Mouse (Mus musculus) midbrain, embryonic 15.5 days (tissue): ENCODE measurements around the gene Kat8. TPM values are rescaled to one million over a fixed set of nuclear protein-coding genes. Genes with fewer than 3 reads are reported as not detected.
"Not testable (repeated sequence)": the region's sequence is repeated elsewhere in the genome, so short reads cannot be mapped to it uniquely, and the experiment has no call there.

Experiments used
- ATAC-seq: fragments of 200-750 bp; cut with Nextera tagmentation; replicated peaks from 2 replicates; pipeline ENCODE4 v1.8.0; 2017; ENCODE audit warnings: moderate TSS enrichment
- H3K27ac ChIP-seq: fragments of 300-500 bp; sonication (generic); 2 replicates; pipeline ENCODE4 v1.5.1; 2015; ENCODE audit warnings: mild to moderate bottlenecking, inconsistent platforms
- H3K27me3 ChIP-seq: fragments of 300-500 bp; sonication (generic); replicated peaks from 2 replicates; pipeline ENCODE4 v1.6.1; 2015; ENCODE audit warnings: inconsistent platforms
- H3K36me3 ChIP-seq: fragments of 300-500 bp; sonication (generic); replicated peaks from 2 replicates; pipeline ENCODE4 v1.6.1; 2015; ENCODE audit warnings: inconsistent platforms
- H3K4me1 ChIP-seq: fragments of 300-500 bp; sonication (generic); 2 replicates; pipeline ENCODE4 v1.6.1; 2015; ENCODE audit warnings: inconsistent platforms
- H3K4me2 ChIP-seq: fragments of 300-500 bp; sonication (generic); 2 replicates; pipeline ENCODE4 v1.6.1; 2015; ENCODE audit warnings: inconsistent platforms, mild to moderate bottlenecking, moderate library complexity
- H3K4me3 ChIP-seq: fragments of 300-500 bp; sonication (generic); 2 replicates; pipeline ENCODE4 v1.5.1; 2015; ENCODE audit warnings: mild to moderate bottlenecking, inconsistent platforms
- H3K9ac ChIP-seq: fragments of 300-500 bp; sonication (generic); 2 replicates; pipeline ENCODE4 v1.6.1; 2015; ENCODE audit warnings: mild to moderate bottlenecking, inconsistent platforms
- H3K9me3 ChIP-seq: fragments of 300-500 bp; sonication (generic); 2 replicates; pipeline ENCODE4 v1.6.1; 2016; ENCODE audit warnings: inconsistent platforms
- WGBS: fragments of 180-500 bp; shearing (Covaris S2); methylation state at CpG from one replicate; pipeline ENCODE4 v1.1.7; 2015; ENCODE audit warnings: mixed read lengths; 5-methylcytosine and 5-hydroxymethylcytosine counted together
- polyA plus RNA-seq: library from polyadenylated mRNA; unstranded; fragments of >200 nt; fragmentation: Nextera tagmentation; extraction: Ambion mirVana; gene quantifications from 2 replicates; pipeline ENCODE4 v1.2.1, GENCODE M21; 2015

Gene Kat8
- polyA plus RNA-seq, 1 experiment from 2014 or later = 50.7 TPM

DNA sequence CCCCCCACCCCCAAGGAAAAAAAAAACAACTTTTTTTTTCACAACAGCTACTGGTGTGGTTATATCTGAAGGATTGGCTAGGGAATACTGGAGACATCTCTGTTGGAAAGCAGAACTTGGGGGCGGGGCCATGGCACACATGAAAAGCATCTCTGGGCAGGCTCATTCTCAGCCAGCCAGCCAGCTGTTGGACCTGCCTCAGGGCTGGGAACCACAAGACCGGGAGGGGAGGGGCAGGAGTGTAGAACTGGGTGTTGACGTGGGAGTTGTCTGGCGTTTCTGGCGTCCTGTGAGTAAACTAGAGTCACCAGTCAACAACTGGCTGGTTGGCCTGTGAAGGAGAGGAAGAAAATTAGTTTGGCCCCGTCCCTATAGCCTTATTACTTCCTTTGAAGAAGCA is 26.4 kb upstream of the Kat8 start:
- Histone ChIP-seq H3K9me3 (no peaks in the 10 kb centered on the region), H3K9ac (no peak overlapping the region), H3K27ac (no peak overlapping the region), H3K36me3 (peaks cover 66% of the 10 kb centered on the region), H3K27me3 (no peaks in the 10 kb centered on the region), H3K4me2 (no peak overlapping the region), H3K4me3 (no peak overlapping the region), H3K4me1 (peaks cover 25% of the 10 kb centered on the region)
- WGBS = 74% methylated on average over 6 of the region's 6 CpGs
- ATAC-seq = no peak

GRCm38 (mm10) chr7:127886551-127886950 is 25.8 kb upstream of the Kat8 start:
- Histone ChIP-seq H3K36me3 (peaks cover 60% of the 10 kb centered on the region), H3K9ac (no peak overlapping the region; the same call in 1 of the 2 replicates), H3K27ac (no peak overlapping the region), H3K4me2 (no peak overlapping the region), H3K4me3 (no peak overlapping the region), H3K27me3 (no peaks in the 10 kb centered on the region), H3K4me1 (peaks cover 25% of the 10 kb centered on the region), H3K9me3 (no peaks in the 10 kb centered on the region)
- no peak for ATAC-seq
- 93% methylated on average over 6 of the region's 6 CpGs for WGBS

- Histone ChIP-seq H3K4me3 (no peak overlapping the region), H3K27ac (no peak overlapping the region), H3K4me2 (no peak overlapping the region), H3K36me3 (peaks cover 59% of the 10 kb centered on the region), H3K4me1 (peaks cover 25% of the 10 kb centered on the region), H3K27me3 (no peaks in the 10 kb centered on the region), H3K9me3 (no peaks in the 10 kb centered on the region), H3K9ac (no peak overlapping the region)
- ATAC-seq = no peak
- WGBS = 90% methylated on average over 8 of the region's 8 CpGs
Observed at GRCm38 (mm10) chr7:127887191-127887590, 25.1 kb upstream of the Kat8 start.

- no peak overlapping the region for H3K9ac ChIP-seq
- H3K27me3 ChIP-seq = no peaks in the 10 kb centered on the region
- no peak overlapping the region for H3K4me2 ChIP-seq
- H3K4me1 ChIP-seq = peaks cover 21% of the 10 kb centered on the region
- no peaks in the 10 kb centered on the region for H3K9me3 ChIP-seq
- H3K36me3 ChIP-seq = peaks cover 55% of the 10 kb centered on the region
- H3K4me3 ChIP-seq = no peak overlapping the region
- 84% methylated on average over 3 of the region's 3 CpGs for WGBS
- no peak for ATAC-seq
- no peak overlapping the region for H3K27ac ChIP-seq
Observed at GRCm38 (mm10) chr7:127887781-127888180, 24.5 kb upstream of the Kat8 start.

DNA sequence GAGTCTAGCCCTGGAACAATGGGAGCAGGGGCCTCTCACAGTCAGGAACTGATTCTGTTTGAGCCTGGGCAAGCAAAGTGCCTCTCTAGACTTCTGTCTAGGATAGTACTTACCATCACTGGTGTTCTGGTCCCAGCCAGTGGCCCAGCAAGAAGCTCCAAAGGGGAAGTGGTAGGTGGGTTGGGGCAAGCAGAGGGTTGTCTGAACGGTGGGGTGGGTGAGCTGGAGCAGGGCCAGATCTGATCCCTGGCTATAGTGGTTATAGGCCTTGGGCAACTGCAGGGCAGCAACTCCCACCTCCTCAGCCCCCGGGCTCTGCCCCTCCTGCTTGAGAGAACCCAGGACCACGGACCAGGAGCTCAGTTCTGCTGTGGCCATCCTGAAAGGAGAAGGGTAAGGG is 23.5 kb upstream of the Kat8 start:
- no peak for ATAC-seq
- no peak overlapping the region for H3K4me2 ChIP-seq
- no peak overlapping the region for H3K9ac ChIP-seq
- WGBS = 84% methylated on average over 3 of the region's 3 CpGs
- no peak overlapping the region for H3K27ac ChIP-seq
- H3K4me1 ChIP-seq = peaks cover 16% of the 10 kb centered on the region
- H3K27me3 ChIP-seq = no peaks in the 10 kb centered on the region
- no peaks in the 10 kb centered on the region for H3K9me3 ChIP-seq
- peaks cover 46% of the 10 kb centered on the region for H3K36me3 ChIP-seq
- no peak overlapping the region for H3K4me3 ChIP-seq

- H3K9ac ChIP-seq = no peak within 1 kb of the TSS
- no peaks in the 10 kb centered on the region for H3K9me3 ChIP-seq
- ATAC-seq = no peak
- peaks cover 11% of the 10 kb centered on the region for H3K4me1 ChIP-seq
- peaks cover 30% of the 10 kb centered on the region for H3K36me3 ChIP-seq
- no peak within 1 kb of the TSS for H3K27ac ChIP-seq
- H3K27me3 ChIP-seq = no peaks in the 10 kb centered on the region
- H3K4me3 ChIP-seq = no peak within 1 kb of the TSS
- H3K4me2 ChIP-seq = no peak within 1 kb of the TSS
- 47% methylated on average over 4 of the region's 4 CpGs for WGBS
Observed at GRCm38 (mm10) chr7:127890798-127891197, 21.5 kb upstream of the Kat8 start, which contains the start of gene Prss53. Gene Prss53 (minus strand): TSS chr7:127890970.

DNA sequence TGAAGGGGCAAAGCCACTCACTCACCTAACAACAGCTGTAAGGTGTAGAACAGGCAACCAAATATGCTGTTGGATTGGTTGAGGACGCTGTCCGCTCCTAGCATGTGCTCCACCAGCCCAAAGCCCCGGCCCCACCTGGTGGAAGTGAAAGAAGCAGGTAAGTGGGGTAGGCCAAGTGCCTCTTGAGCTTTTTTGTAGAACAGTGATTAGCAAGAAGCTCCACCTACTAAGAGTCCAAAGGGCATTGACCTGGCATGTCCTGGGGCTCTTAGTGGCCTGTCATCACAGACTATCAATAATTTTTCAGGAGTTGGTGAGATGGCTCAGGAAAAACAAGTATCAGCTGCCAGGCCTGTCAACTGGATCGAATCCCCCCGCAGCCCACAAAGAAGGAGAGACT is 17.8 kb upstream of the Kat8 start:
- Histone ChIP-seq H3K27me3 (0 out of 2 replicates have a peak, but pooled peaks cover 2% of the 10 kb centered on the region), H3K9me3 (no peaks in the 10 kb centered on the region), H3K4me2 (peak overlapping the region; percentile 58), H3K36me3 (no peaks in the 10 kb centered on the region; the same call in 1 of the 2 replicates), H3K9ac (peak overlapping the region; percentile 51; the same call in 1 of the 2 replicates), H3K4me1 (peaks cover 11% of the 10 kb centered on the region), H3K27ac (no peak overlapping the region), H3K4me3 (peak overlapping the region; percentile 52)
- 81% methylated on average over 5 of the region's 5 CpGs for WGBS
- ATAC-seq = no peak

DNA sequence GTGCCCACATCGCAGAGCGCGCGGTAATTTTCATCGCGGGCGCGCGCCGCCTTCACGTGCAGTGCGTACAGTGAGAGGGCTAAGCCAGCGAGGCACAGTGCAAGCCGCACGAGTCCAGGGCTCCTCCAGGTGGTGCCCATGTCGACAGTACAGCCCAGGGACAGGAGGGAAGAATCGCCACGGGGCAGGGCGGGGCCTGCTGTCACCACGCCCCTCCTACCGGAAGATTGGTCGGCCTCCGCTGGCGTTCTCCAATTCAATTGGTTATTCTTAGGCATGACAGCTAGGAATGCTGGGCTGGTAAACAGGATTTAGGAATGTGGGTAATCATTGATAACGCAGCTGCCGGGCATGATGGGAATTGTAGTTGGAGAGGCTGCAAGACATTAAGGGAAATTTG is 16.9 kb upstream of the Kat8 start, which contains the start of the genes Gm21974 and Vkorc1:
Gene Gm21974, minus strand, starts transcription at position 13 of the 400 bp plus-strand sequence.
Gene Vkorc1, minus strand, starts transcription at position 176 of the 400 bp plus-strand sequence.
- peak; percentile 96 for ATAC-seq
- peak within 1 kb of the TSS; percentile 51 for H3K9ac ChIP-seq
- H3K4me3 ChIP-seq = peak within 1 kb of the TSS; percentile 52
- H3K4me1 ChIP-seq = peaks cover 11% of the 10 kb centered on the region
- H3K4me2 ChIP-seq = peak within 1 kb of the TSS; percentile 58
- 0 out of 2 replicates have a peak, but pooled peaks cover 2% of the 10 kb centered on the region for H3K27me3 ChIP-seq
- WGBS = 0% methylated on average over 26 of the region's 26 CpGs
- H3K36me3 ChIP-seq = no peaks in the 10 kb centered on the region; the same call in 1 of the 2 replicates
- no peaks in the 10 kb centered on the region for H3K9me3 ChIP-seq
- peak within 1 kb of the TSS; percentile 70 for H3K27ac ChIP-seq

GRCm38 (mm10) chr7:127895891-127896290 is 16.4 kb upstream of the Kat8 start:
- WGBS = 70% methylated on average over 7 of the region's 7 CpGs
- H3K4me3 ChIP-seq = peak overlapping the region; percentile 52
- peak overlapping the region; percentile 58; the same call in 1 of the 2 replicates for H3K4me2 ChIP-seq
- peak; percentile 48 for ATAC-seq
- not testable (repeated sequence) for H3K9me3 ChIP-seq, H3K36me3 ChIP-seq, H3K27me3 ChIP-seq, H3K9ac ChIP-seq
- H3K4me1 ChIP-seq = peaks cover 11% of the 10 kb centered on the region
- H3K27ac ChIP-seq = peak overlapping the region; percentile 26; the same call in 1 of the 2 replicates

GRCm38 (mm10) chr7:127896384-127896783 is 15.9 kb upstream of the Kat8 start:
- Histone ChIP-seq H3K27ac (no peak overlapping the region), H3K9me3 (no peaks in the 10 kb centered on the region), H3K36me3 (no peaks in the 10 kb centered on the region; the same call in 1 of the 2 replicates), H3K9ac (no peak overlapping the region), H3K27me3 (0 out of 2 replicates have a peak, but pooled peaks cover 2% of the 10 kb centered on the region), H3K4me3 (no peak overlapping the region), H3K4me2 (no peak overlapping the region), H3K4me1 (peaks cover 11% of the 10 kb centered on the region)
- WGBS = 58% methylated on average over 13 of the region's 13 CpGs
- no peak for ATAC-seq

GRCm38 (mm10) chr7:127897542-127897941 is 14.8 kb upstream of the Kat8 start:
- no peak overlapping the region for H3K4me3 ChIP-seq
- H3K4me2 ChIP-seq = no peak overlapping the region
- H3K27ac ChIP-seq = no peak overlapping the region
- no peaks in the 10 kb centered on the region for H3K9me3 ChIP-seq
- H3K36me3 ChIP-seq = no peaks in the 10 kb centered on the region; the same call in 1 of the 2 replicates
- H3K27me3 ChIP-seq = 0 out of 2 replicates have a peak, but pooled peaks cover 2% of the 10 kb centered on the region
- no peak overlapping the region for H3K9ac ChIP-seq
- peaks cover 11% of the 10 kb centered on the region for H3K4me1 ChIP-seq
- ATAC-seq = no peak
- 90% methylated on average over 7 of the region's 7 CpGs for WGBS

GRCm38 (mm10) chr7:127898179-127898956 is 13.9 kb upstream of the Kat8 start:
- no peak overlapping the region for H3K4me2 ChIP-seq
- H3K4me1 ChIP-seq = peaks cover 11% of the 10 kb centered on the region
- no peak for ATAC-seq
- 41% methylated on average over 10 of the region's 10 CpGs for WGBS
- H3K36me3 ChIP-seq = no peaks in the 10 kb centered on the region; the same call in 1 of the 2 replicates
- H3K27ac ChIP-seq = no peak overlapping the region
- no peak overlapping the region for H3K4me3 ChIP-seq
- H3K9ac ChIP-seq = no peak overlapping the region
- H3K9me3 ChIP-seq = no peaks in the 10 kb centered on the region
- H3K27me3 ChIP-seq = 0 out of 2 replicates have a peak, but pooled peaks cover 2% of the 10 kb centered on the region
